Mouse (Mus musculus): ENCODE results near the gene Adgrv1.
"Not testable (repeated sequence)": the region's sequence is repeated elsewhere in the genome, so short reads cannot be mapped to it uniquely, and the experiment has no call there.

Gene Adgrv1

GRCm38 (mm10) chr13:81270396-81270795, 362.6 kb downstream of the Adgrv1 start:
- intact Hi-C loops (cut with DNase I) = no loop called here

- intact Hi-C loops (cut with DNase I) = no loop called here
Observed at GRCm38 (mm10) chr13:81269056-81269455, 363.9 kb downstream of the Adgrv1 start.

DNA sequence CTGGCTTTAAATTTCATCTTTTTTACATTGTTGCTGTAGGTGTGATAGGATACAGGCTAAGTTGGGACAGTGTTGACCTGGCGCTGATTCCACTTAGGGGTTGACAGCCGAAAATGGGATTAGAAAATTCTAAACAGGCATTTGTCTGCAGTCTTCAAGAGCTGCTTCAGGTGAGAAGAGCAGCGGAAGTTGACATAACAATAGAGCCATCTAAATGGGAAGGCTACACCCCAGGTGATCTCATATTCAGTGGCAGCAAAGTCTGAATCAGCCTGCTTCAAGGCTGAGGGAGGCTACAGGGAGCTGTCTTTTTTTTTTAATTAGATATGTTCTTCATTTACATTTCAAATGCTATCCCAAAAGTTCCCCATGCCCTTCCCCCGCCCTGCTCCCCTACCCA, 365.5 kb downstream of the Adgrv1 start:
- intact Hi-C loops (cut with DNase I) = not testable (repeated sequence)

DNA sequence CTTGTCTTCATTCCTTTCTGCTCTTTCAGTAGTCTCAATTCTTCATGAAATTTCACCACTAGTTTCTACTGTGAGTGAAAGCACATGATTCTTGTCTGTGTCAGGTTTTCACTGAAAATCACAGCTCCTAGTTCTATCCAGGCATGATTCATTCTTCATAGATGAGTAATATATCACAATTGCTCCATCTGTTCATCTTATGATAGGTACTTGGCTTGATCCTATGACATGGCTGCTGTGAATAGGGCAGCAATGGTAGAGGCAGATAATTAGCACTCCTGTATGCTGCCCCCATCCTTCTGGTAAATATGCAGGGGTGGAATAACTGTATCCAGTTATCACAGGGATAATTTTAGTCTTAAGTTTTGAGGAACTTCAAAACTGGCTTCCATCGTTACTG, 368.5 kb downstream of the Adgrv1 start:
- intact Hi-C loops (cut with DNase I) = no loop called here

DNA sequence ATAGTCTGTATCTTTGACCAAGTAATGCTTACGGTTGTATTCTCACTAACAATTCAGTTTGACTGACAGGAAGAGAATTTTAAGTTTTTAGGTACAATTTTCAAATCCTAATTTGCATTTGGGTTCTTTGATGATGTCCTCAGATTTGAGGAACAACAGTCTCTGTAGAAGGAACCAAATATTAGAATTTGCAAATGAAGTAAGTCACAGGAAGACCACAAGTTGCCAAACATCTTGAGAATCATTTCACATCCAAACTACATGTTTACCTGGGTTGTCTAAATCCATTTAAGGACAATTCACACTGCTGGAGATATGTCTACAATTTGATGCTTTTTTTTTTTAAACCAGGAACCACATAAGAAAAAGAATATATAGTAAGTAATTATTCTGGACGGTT, 391.8 kb downstream of the Adgrv1 start:
- intact Hi-C loops (cut with DNase I) = no loop called here

GRCm38 (mm10) chr13:81239836-81240235, 393.1 kb downstream of the Adgrv1 start:
- intact Hi-C loops (cut with DNase I) = no loop called here

DNA sequence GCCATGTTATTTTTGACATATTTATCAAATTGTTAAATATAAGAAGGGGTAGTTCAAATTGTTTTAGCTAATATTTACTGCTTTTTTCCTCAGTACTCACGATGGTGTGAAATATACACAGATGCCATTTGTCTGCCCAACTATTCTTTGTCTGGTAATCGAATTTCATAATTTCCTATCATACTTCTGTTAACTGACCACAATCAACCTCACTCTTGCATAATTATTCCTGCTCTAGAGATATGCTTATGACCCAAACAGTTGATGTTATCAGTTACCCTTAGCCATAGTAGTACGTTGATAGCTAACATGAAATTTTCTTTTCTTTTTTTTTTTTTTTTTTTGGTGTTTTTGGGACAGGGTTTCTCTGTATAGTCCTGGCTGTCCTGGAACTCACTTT, 393.5 kb downstream of the Adgrv1 start:
- intact Hi-C loops (cut with DNase I) = no loop called here

DNA sequence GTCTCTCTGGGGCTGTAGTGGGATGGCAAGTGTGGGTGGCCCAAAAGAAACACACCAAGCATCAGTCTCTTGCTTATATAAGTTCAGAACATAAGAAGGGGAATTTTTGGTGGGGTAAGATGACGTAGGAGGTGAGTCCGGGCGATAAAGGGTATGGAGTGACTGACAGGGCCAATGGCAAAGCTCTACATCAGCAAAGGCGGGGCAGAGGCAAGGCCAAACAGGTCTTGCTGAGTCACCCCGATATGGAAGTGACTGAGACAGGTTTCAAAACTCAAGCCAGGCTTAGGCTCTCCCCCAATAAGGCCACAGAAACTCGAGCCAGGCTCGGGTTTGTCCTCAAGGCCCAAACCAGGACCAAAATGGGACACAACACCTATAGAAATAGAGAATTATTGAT, 394.1 kb downstream of the Adgrv1 start:
- intact Hi-C loops (cut with DNase I) = no loop called here

DNA sequence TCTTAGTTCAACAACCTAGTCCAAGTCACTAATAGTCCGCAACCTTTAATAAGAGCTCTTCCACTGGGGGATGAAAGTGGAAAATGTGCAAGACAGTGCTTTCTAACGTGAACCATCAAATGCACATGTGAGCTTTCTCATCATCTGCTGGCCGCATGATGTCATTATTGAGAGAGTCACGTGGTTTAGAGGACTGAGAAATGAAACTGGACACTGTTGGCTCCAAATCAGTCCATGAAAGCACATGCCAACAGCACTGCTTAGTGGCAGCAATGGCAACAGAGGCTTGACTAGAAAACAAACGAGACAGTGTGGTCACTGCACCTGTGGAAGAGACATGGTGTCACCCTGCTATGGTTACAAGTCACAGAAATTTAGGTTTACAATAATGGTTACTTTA, 395.0 kb downstream of the Adgrv1 start:
- intact Hi-C loops (cut with DNase I) = no loop called here

GRCm38 (mm10) chr13:81236758-81237395, 396.1 kb downstream of the Adgrv1 start:
- intact Hi-C loops (cut with DNase I) = no loop called here

GRCm38 (mm10) chr13:81234031-81234430, 398.9 kb downstream of the Adgrv1 start:
- intact Hi-C loops (cut with DNase I) = no loop called here

- intact Hi-C loops (cut with DNase I) = no loop called here
Observed at GRCm38 (mm10) chr13:81232839-81233238, 400.1 kb downstream of the Adgrv1 start.

DNA sequence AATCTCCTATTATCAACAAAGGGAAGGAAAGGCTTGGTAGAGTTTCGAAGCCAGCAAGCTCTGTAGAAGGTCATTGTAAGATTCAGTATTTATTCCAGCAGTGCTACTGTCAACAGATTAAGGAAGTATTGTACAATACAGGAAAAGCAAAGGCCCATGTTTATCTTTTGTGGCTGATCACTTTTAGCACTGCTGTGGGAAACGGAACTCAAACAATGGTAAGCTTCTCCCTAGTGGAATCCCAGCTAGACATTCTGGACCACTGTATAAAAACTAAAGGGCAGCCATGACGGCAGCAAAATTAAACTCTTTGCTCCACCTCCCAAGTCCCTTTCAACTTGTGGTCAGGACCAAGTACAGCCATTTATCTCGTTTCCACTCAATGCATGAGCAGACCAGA, 402.8 kb downstream of the Adgrv1 start:
- intact Hi-C loops (cut with DNase I) = no loop called here

DNA sequence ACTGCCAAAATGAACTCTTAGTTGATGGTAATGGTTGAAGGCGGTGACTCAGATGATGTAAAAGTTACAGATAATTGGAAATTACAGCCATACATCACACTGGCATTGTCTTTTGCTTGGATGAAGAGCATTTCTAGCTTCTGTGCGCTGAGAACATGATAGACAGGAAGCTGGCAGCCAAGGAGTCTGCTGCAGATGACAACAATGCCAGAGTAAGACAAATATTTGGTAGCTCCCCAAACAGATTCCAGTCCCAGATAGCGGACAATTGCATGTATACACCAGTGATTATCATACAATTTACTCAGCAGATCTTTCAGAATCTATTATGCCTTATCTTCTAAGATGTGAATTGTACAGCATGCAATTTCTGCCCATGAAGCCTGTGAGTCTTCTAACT, 409.2 kb downstream of the Adgrv1 start:
- intact Hi-C loops (cut with DNase I) = no loop called here

DNA sequence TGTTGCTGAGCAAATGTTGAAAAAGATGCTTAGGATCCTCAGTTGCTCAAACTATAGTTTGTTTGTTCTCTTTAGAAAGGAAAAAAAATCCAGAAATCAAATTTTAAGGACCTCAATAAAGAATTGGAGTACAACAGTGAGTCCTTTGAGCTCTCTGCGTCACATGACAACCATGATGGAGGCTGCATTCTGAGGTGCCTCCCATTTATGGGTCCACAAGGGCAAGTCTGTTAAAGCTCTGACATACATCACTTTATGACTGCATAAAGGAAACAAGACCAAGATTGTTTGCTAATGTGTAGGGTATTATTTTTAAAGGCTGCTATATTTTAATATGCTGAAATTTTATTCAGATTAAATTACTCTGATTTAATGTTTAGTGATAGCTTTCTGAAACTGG, 410.6 kb downstream of the Adgrv1 start:
- intact Hi-C loops (cut with DNase I) = no loop called here

DNA sequence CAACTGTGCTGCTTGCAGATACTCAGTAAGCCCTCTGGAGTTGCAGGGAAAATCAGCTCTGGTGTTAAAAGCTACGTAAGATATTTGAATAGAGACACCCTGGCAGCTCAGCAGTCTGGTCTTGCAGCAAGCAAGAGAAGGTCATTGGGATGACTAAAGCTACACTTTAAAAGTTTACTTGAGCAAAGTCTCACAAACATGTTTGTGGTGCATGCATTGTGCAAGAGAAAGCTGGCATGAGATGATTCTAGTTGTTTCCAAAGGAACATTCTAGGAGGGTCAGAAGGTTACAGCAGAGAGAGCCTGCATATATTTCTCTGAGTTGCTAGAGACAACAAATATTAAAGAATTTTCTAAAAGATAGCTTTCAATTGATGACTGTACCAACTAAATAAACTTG, 421.5 kb downstream of the Adgrv1 start:
- intact Hi-C loops (cut with DNase I) = no loop called here

DNA sequence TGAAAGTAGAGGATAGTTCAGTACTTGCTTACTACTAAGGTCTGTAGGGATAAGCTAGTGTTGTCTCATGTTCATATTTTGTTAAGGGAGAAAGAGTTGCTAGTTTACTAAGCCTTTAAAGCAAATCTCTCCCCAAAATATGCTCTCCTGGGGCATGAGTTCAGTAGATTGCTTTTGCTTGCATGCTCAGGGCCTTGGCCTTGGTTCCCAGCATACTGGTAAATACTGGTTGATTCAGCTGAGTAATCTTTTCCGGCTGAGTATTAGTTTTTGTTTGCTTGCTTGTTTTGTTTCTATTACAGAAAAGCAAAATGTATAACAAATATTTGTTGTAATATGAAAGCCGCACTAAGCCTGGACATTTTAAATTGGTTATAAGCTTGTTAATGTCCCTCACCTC, 422.4 kb downstream of the Adgrv1 start:
- intact Hi-C loops (cut with DNase I) = no loop called here

- intact Hi-C loops (cut with DNase I) = no loop called here
Observed at GRCm38 (mm10) chr13:81209815-81210214, 423.1 kb downstream of the Adgrv1 start.

- intact Hi-C loops (cut with DNase I) = no loop called here
Observed at GRCm38 (mm10) chr13:81208106-81208613, 424.8 kb downstream of the Adgrv1 start.

- intact Hi-C loops (cut with DNase I) = no loop called here
Observed at GRCm38 (mm10) chr13:81181966-81182908, 450.7 kb downstream of the Adgrv1 start.

DNA sequence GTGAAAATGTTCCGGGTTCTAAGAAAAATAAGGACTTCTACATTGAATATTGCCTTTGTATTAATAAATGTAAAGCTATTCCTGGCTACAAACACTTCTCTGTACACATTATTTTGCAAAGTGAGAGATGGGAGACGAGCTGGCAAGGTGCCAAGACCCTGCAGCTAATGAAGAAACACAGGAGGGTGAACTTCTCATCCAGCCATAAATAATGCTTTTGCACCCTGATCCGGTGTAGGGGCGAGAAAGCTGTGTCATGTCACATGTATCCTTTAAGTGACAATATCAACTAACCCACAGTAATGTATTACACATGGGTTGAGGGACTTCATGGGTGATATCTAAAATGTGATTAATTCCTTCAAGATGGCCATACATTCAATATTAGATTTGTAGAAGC, 451.5 kb downstream of the Adgrv1 start:
- intact Hi-C loops (cut with DNase I) = no loop called here

GRCm38 (mm10) chr13:81176820-81177219, 456.1 kb downstream of the Adgrv1 start:
- intact Hi-C loops (cut with DNase I) = no loop called here

DNA sequence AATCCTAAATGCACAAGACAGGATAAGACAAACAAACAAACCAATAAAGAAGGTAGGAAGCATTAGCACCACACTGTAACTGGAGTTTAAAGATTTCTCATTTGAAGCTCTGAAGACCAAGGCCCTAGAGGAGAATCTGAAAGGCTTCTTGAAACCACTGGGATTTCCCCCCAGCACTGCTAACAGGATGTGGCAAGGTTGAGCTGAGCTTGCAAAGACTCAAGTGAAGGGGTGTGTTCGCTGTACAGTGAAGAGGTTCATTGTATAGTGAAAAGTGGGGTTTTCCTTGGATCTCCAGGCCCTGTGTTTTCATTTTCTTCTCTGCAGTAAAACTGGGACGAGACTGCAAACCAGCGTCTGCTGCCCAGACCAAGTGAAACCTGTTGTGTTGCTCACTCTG, 456.9 kb downstream of the Adgrv1 start:
- intact Hi-C loops (cut with DNase I) = no loop called here
